Mouse (Mus musculus): ENCODE results near the gene Nup85. TPM values are rescaled to one million over a fixed set of nuclear protein-coding genes. Genes with fewer than 3 reads are reported as not detected.

The Nup85 gene
- polyA plus RNA-seq, 1 experiment from 2014 or later: 213 TPM

- Histone ChIP-seq H3K4me3 (ENCODE audit: low read depth, low read length) (peak overlapping the region; percentile 98), H3K27ac (ENCODE audit: low read depth) (peak overlapping the region; percentile 100), H3K9me3 (ENCODE audit: low read depth, low read length) (no peaks in the 10 kb centered on the region), H3K36me3 (ENCODE audit: insufficient read depth) (peaks cover 25% of the 10 kb centered on the region), H3K27me3 (ENCODE audit: insufficient read depth, low read length) (no peaks in the 10 kb centered on the region), H3K4me1 (ENCODE audit: insufficient read depth) (0 out of 2 replicates have a peak, but pooled peaks cover 6% of the 10 kb centered on the region), H3K4me2 (peak overlapping the region; percentile 71), H3K9ac (peak overlapping the region; percentile 98; the same call in 1 of the 2 replicates)
- TF ChIP-seq CTCF (IDR thresholded peaks at IDR 0.05; ENCODE audit: low read depth): no peak
- DNase-seq (peak; percentile 31), ATAC-seq (ENCODE audit: insufficient read depth) (peak; percentile 10; the same call in 1 of the 2 replicates)
- WGBS: 84% methylated on average over 10 of the region's 10 CpGs
Observed at GRCm38 (mm10) chr11:115536856-115537568, 27.2 kb upstream of the Nup85 start.

DNA sequence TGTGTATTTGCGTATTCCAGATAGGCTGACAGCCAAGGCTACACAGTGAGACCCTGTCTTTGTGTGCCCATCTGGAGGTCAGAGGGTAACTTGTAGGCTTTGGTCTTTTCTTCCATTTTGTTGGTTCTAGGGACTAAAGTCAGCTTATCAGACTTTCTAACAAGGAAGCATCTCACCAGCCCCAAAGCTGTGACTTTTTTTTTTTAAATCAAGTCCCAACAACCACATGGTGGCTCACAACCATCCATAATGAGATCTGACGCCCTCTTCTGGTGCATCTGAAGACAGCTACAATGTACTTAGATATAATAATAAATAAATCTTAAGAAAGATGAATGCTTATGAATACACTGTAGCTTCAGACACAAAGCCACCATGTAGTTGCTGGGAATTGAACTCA lies 26.2 kb upstream of the Nup85 start:
- H3K27ac ChIP-seq (ENCODE audit: low read depth): no peak overlapping the region
- no peak for DNase-seq
- no peaks in the 10 kb centered on the region for H3K27me3 ChIP-seq (ENCODE audit: insufficient read depth, low read length)
- no peak overlapping the region for H3K4me2 ChIP-seq
- H3K9ac ChIP-seq: no peak overlapping the region
- H3K4me1 ChIP-seq (ENCODE audit: insufficient read depth): 0 out of 2 replicates have a peak, but pooled peaks cover 6% of the 10 kb centered on the region
- H3K36me3 ChIP-seq (ENCODE audit: insufficient read depth): peaks cover 15% of the 10 kb centered on the region
- TF ChIP-seq CTCF (IDR thresholded peaks at IDR 0.05; ENCODE audit: low read depth): no peak
- no peaks in the 10 kb centered on the region for H3K9me3 ChIP-seq (ENCODE audit: low read depth, low read length)
- WGBS: 56% methylated on average over 2 of the region's 2 CpGs
- no peak for ATAC-seq (ENCODE audit: insufficient read depth)
- no peak overlapping the region for H3K4me3 ChIP-seq (ENCODE audit: low read depth, low read length)

DNA sequence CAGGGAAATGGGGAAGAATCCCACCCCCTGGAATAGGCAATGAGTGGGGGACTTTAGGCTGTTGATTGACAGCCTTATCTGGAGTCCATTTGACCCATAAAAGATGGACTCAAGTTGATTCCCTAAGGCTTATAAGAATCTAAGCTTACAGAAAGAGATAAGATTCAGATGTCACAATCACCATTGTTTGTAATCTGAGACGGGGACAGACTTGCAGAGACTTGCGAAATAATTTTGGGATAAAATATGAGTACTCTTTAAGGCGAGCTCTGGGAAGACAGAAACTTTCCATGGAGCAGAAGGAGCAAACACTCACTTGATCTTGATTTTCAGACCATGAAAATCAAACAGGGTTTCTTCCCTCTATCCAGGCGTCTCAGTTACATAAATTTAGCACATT lies 20.7 kb upstream of the Nup85 start:
- no peak overlapping the region for H3K4me2 ChIP-seq
- H3K36me3 ChIP-seq (ENCODE audit: insufficient read depth): no peaks in the 10 kb centered on the region
- no peak for TF ChIP-seq CTCF (IDR thresholded peaks at IDR 0.05; ENCODE audit: low read depth)
- H3K4me3 ChIP-seq (ENCODE audit: low read depth, low read length): no peak overlapping the region
- H3K4me1 ChIP-seq (ENCODE audit: insufficient read depth): no peaks in the 10 kb centered on the region
- no peaks in the 10 kb centered on the region for H3K27me3 ChIP-seq (ENCODE audit: insufficient read depth, low read length)
- H3K9me3 ChIP-seq (ENCODE audit: low read depth, low read length): no peaks in the 10 kb centered on the region
- DNase-seq (peak; percentile 62), ATAC-seq (ENCODE audit: insufficient read depth) (no peak)
- 43% methylated on average over 4 of the region's 4 CpGs for WGBS
- no peak overlapping the region for H3K27ac ChIP-seq (ENCODE audit: low read depth)
- H3K9ac ChIP-seq: no peak overlapping the region

- 54% methylated on average over 4 of the region's 4 CpGs for WGBS
Observed at GRCm38 (mm10) chr11:115552783-115553182, 11.5 kb upstream of the Nup85 start.

DNA sequence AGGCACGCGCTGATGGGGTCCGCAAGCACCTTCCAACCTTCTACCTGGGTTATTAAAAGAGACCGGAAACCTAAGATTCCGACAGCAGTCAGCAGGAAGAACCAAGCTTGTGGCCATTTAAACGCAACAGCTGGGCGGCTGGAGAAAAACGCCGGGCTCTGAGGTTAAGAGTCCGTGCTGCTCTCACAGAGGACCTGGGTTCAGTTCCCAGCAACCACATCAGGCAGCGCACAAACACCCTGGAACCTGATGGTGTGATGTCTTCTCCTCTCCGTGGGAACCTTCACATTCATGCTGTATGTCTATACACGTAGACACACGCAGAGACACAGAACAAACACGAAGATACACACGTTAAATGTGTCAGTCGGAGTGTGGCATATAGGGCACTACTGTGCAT lies 8.5 kb upstream of the Nup85 start:
- H3K27ac ChIP-seq (ENCODE audit: low read depth): no peak overlapping the region
- no peaks in the 10 kb centered on the region for H3K4me1 ChIP-seq (ENCODE audit: insufficient read depth)
- no peak overlapping the region for H3K4me3 ChIP-seq (ENCODE audit: low read depth, low read length)
- ATAC-seq (ENCODE audit: insufficient read depth) (no peak), DNase-seq (no peak)
- no peak for TF ChIP-seq CTCF (IDR thresholded peaks at IDR 0.05; ENCODE audit: low read depth)
- no peaks in the 10 kb centered on the region for H3K9me3 ChIP-seq (ENCODE audit: low read depth, low read length)
- no peak overlapping the region for H3K4me2 ChIP-seq
- 72% methylated on average over 17 of the region's 17 CpGs for WGBS
- H3K9ac ChIP-seq: no peak overlapping the region
- no peaks in the 10 kb centered on the region for H3K27me3 ChIP-seq (ENCODE audit: insufficient read depth, low read length)
- H3K36me3 ChIP-seq (ENCODE audit: insufficient read depth): no peaks in the 10 kb centered on the region

More at GRCm38 (mm10) chr11:115552783-115553182, 11.5 kb upstream of the Nup85 start:
- Histone ChIP-seq H3K27ac (ENCODE audit: low read depth) (no peak overlapping the region), H3K4me3 (ENCODE audit: low read depth, low read length) (no peak overlapping the region), H3K4me2 (no peak overlapping the region), H3K27me3 (ENCODE audit: insufficient read depth, low read length) (no peaks in the 10 kb centered on the region), H3K9me3 (ENCODE audit: low read depth, low read length) (no peaks in the 10 kb centered on the region), H3K36me3 (ENCODE audit: insufficient read depth) (no peaks in the 10 kb centered on the region), H3K9ac (no peak overlapping the region), H3K4me1 (ENCODE audit: insufficient read depth) (no peaks in the 10 kb centered on the region)
- no peak for ATAC-seq (ENCODE audit: insufficient read depth)
- peak; percentile 53 for TF ChIP-seq CTCF (IDR thresholded peaks at IDR 0.05; ENCODE audit: low read depth)
- DNase-seq: peak; percentile 30

GRCm38 (mm10) chr11:115563406-115563805 lies 828 bp upstream of the Nup85 start:
- Histone ChIP-seq H3K9ac (peak overlapping the region; percentile 68), H3K4me1 (ENCODE audit: insufficient read depth) (0 out of 2 replicates have a peak, but pooled peaks cover 5% of the 10 kb centered on the region), H3K27me3 (ENCODE audit: insufficient read depth, low read length) (no peaks in the 10 kb centered on the region), H3K4me2 (peak overlapping the region; percentile 69), H3K9me3 (ENCODE audit: low read depth, low read length) (no peaks in the 10 kb centered on the region), H3K4me3 (ENCODE audit: low read depth, low read length) (peak overlapping the region; percentile 72), H3K27ac (ENCODE audit: low read depth) (peak overlapping the region; percentile 85), H3K36me3 (ENCODE audit: insufficient read depth) (peaks cover 25% of the 10 kb centered on the region)
- TF ChIP-seq CTCF (IDR thresholded peaks at IDR 0.05; ENCODE audit: low read depth): peak; percentile 25; the same call in 1 of the 2 replicates
- DNase-seq (peak; percentile 22), ATAC-seq (ENCODE audit: insufficient read depth) (no peak)
- 38% methylated on average over 4 of the region's 4 CpGs for WGBS

- Histone ChIP-seq H3K4me1 (ENCODE audit: insufficient read depth) (0 out of 2 replicates have a peak, but pooled peaks cover 5% of the 10 kb centered on the region), H3K36me3 (ENCODE audit: insufficient read depth) (peaks cover 41% of the 10 kb centered on the region), H3K4me3 (ENCODE audit: low read depth, low read length) (peak overlapping the region; percentile 72), H3K9me3 (ENCODE audit: low read depth, low read length) (no peaks in the 10 kb centered on the region), H3K9ac (peak overlapping the region; percentile 68), H3K4me2 (peak overlapping the region; percentile 69), H3K27me3 (ENCODE audit: insufficient read depth, low read length) (no peaks in the 10 kb centered on the region), H3K27ac (ENCODE audit: low read depth) (no peak overlapping the region)
- TF ChIP-seq CTCF (IDR thresholded peaks at IDR 0.05; ENCODE audit: low read depth): no peak
- no peak for ATAC-seq (ENCODE audit: insufficient read depth)
- no peak for DNase-seq
- 14% methylated on average over 7 of the region's 7 CpGs for WGBS
Observed at GRCm38 (mm10) chr11:115564961-115565360, 727 bp downstream of the Nup85 start.
